Mouse (Mus musculus): ENCODE results near the gene Scarb1. TPM values are rescaled to one million over a fixed set of nuclear protein-coding genes. Genes with fewer than 3 reads are reported as not detected.

Gene Scarb1
- total RNA-seq, 2 experiments from 2014 or later = 55.0 to 80.1 TPM

Other genes with a start within 250 kb of the Scarb1 start
- gene Ncor2, start 161.9 kb downstream of the Scarb1 start, total RNA-seq (2021) = 10 to 100 TPM; 85.9 to 97.7 TPM
- gene Gm10382, start 48.2 kb upstream of the Scarb1 start, total RNA-seq (2021) = not detected
- 1,000 to 10,000 TPM in 1 of 2 experiments, 100 to 1,000 TPM in 1; 660 to 1,001 TPM for gene Ubc, start 49.1 kb upstream of the Scarb1 start, total RNA-seq (2021)
- 1 to 10 TPM; 3.6 to 4.0 TPM for gene Dhx37, start 93.0 kb upstream of the Scarb1 start, total RNA-seq (2021)
- 1 to 10 TPM; 5.3 to 6.4 TPM for gene Bri3bp, start 100.5 kb upstream of the Scarb1 start, total RNA-seq (2021)
- 1 to 10 TPM; 2.0 to 4.6 TPM for gene Aacs, start 134.7 kb upstream of the Scarb1 start, total RNA-seq (2021)
- gene Tmem132b, start 190.7 kb upstream of the Scarb1 start, total RNA-seq (2021) = under 1 TPM; 0.11 to 0.18 TPM

Data from gastrocnemius, postnatal 14 days (tissue).